Mouse (Mus musculus): ENCODE data around the gene Gm28539.
"Not testable (repeated sequence)": the region's sequence is repeated elsewhere in the genome, so short reads cannot be mapped to it uniquely, and the experiment has no call there.

The Gm28539 gene

GRCm38 (mm10) chr16:18849521-18850190, 13.3 kb downstream of the Gm28539 start:
- in situ Hi-C loops (cut with MboI): not testable (repeated sequence)

DNA sequence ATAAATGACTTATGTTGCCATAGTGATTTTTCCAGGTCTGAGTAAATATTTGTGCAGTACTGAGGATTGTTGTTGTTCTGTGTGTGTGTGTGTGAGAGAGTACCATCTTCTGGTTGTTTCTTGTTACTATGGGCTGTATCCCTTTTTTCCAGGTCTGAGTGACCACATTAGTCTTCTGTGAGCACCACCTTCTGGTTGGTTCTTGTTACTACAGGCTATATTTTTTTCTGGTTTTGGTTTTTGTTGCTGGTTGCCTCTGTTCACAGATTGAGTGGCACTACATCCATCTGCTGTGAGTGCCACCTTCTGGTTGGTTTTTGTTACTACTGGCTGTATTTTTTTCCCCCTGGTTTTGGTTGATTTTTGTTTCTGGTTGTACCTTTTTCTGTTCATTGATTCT, 22.2 kb downstream of the Gm28539 start:
- in situ Hi-C loops (cut with MboI): no loop called here

- in situ Hi-C loops (cut with MboI): no loop called here
These were observed 23.8 kb downstream of the Gm28539 start for GRCm38 (mm10) chr16:18860186-18860585.

DNA sequence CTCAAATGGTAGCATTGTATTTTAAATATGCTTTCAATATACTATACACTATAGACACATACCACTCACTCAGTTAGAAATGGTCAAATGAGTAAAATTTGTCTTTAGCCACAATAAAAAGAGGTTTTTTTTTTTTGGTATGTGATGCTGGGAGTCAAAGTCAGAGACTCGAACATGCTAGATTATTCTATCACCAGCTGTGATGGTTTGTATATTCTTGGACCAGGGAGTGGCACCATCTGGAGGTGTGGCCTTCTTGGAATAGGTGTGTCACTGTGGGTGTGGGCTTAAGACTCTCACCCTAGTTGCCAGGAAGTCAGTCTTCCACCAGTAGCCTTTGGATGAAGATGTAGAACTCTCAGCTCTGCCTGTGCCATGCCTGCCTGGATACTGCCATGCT, 34.1 kb downstream of the Gm28539 start:
- in situ Hi-C loops (cut with MboI): not testable (repeated sequence)

DNA sequence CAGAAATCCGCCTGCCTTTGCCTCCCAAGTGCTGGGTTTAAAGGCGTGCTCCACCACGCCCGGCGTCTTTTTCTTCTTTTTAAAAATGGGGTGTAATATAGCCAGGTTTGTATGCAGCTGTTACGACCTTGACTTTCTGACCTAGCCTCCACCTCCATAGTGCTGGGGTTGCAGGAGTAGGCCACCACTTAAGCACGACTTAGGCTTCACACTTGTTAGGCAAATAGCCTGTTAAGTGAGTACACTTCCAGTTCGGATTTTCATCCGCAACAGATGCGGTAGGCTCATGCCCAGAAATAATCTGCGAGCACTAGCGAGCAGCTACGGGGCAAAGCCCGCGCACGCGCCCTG, 39.7 kb downstream of the Gm28539 start:
- in situ Hi-C loops (cut with MboI): no loop called here

GRCm38 (mm10) chr16:18876442-18877308, 40.3 kb downstream of the Gm28539 start, which contains the start of the genes Mrpl40 and Hira:
Gene Mrpl40, minus strand, starts transcription at chr16:18876862.
Gene Hira, plus strand, starts transcription at chr16:18877037.
- in situ Hi-C loops (cut with MboI): no loop called here

DNA sequence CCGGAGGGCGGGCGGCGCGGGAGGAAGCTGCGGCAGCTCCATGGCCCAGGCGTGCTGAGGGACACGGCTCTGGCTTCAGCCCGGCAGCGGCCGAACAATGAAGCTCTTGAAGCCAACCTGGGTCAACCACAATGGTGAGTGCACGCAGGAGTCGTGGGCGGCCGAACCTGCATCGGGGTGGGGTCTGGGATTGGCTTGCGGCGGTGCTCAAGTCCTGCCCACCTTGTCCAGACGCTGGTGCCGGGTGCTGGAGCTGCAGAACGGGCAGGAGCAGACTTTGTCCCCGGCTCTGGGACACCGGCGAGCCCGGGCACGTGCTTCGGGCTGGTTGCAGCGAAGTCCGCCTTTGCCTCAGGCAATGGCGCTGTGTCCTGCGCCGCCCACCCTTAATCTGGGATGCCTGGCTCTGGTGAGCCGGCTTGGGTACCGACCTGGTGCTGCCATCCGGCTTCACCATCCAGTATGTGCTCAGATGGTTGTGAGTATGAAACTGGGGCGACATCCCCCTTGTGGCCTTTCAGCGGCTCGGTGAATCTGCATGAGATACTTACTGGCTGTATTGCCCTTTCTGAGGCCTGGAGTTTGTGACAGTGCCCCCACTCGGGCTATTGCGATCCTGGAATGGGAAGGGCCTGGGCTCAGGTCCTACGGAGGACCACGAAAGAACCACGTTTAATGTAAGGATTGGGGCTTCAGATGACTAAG, 41.2 kb downstream of the Gm28539 start:
- in situ Hi-C loops (cut with MboI): no loop called here

DNA sequence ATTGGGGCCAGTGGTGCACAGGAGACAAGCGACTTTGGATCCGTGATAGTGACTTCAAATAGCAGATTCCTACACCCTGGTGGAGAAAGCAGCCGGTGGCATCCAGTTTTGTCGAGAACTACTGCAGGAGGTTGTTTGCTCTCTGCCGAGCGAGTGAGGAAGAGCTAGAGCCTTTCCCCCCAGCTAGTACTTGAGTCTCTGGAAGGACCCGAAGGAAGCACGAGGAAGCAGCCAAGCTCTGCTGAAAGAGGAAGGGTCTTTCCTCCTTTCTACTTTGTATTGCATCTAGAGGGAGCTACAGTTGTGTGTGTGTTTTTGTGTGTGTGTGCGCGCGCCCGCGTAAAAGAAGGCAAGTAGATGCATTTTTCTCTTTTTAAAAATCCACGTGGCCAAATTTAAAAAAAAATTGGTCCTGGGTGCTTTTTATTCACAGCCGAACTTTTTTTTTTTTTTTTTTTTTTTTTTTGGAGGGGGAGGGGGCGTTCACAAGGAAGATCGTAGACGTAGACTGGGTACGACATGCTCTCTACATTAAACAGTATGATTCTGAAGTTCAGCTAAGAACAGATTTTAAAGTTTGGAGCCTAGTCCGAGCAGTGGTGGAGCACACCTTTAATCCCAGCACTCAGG, 41.8 kb downstream of the Gm28539 start:
- in situ Hi-C loops (cut with MboI): no loop called here

DNA sequence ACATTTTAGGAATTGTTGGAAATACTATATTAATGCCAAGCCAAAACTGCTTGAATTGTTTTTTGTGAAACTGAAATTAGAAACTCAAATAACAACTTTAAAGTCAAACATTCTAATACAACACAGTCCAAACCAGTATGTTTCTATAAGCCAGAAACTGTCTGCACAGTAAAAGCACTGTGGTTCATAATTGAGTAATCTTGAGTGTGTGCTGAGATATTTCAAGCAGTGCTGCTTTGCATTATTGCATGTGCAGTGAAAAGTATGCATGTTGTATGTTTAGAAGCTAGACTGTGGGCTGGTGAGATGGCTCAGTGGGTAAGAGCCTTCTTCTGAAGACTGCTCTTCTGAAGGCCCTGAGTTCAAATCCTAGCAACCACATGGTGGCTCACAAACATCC, 47.7 kb downstream of the Gm28539 start:
- in situ Hi-C loops (cut with MboI): no loop called here

- in situ Hi-C loops (cut with MboI): no loop called here
These were observed 57.5 kb downstream of the Gm28539 start for GRCm38 (mm10) chr16:18893840-18894372.

- in situ Hi-C loops (cut with MboI): no loop called here
These were observed 58.9 kb downstream of the Gm28539 start for GRCm38 (mm10) chr16:18895249-18895648.

DNA sequence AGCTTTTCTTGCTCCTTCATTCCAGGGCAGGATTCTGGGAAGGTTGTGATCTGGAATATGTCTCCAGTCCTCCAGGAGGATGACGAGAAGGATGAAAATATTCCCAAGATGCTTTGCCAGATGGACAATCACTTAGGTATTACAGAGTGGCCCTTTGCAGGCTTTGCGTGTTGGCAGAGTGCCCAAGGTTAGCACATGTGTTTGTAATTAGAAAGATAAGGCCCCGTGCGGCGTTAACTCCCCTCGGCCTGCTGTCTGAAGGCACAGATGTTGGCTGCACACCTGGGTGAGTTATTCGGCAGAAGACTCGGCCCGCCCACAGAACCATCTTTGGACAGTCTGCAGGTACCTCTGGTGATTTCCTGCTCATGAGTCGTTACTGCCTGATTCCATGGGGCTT, 60.0 kb downstream of the Gm28539 start:
- in situ Hi-C loops (cut with MboI): no loop called here

- in situ Hi-C loops (cut with MboI): no loop called here
These were observed 69.3 kb downstream of the Gm28539 start for GRCm38 (mm10) chr16:18905648-18906047.

DNA sequence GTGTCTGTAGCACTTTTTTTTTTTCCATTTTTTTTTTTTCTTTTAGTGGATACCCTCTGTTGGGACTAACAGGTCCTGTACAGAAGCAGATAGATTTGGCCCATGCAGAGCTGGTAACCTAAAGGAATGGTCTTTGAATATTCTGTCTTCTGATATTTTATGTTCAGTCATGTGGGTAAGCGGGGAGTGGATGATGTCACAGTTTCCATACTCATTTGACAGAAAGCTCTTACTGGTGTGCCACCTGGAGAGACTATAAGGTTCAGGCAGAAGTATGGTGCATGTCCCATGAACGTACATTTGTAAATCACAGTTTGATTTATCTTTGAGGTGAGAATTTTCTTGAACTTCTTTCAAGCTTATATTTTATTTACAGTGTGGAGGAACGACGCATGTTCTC, 79.7 kb downstream of the Gm28539 start:
- in situ Hi-C loops (cut with MboI): no loop called here

- in situ Hi-C loops (cut with MboI): no loop called here
These were observed 85.4 kb downstream of the Gm28539 start for GRCm38 (mm10) chr16:18921771-18922170.

- in situ Hi-C loops (cut with MboI): no loop called here
These were observed 91.6 kb downstream of the Gm28539 start for GRCm38 (mm10) chr16:18927963-18928362.

DNA sequence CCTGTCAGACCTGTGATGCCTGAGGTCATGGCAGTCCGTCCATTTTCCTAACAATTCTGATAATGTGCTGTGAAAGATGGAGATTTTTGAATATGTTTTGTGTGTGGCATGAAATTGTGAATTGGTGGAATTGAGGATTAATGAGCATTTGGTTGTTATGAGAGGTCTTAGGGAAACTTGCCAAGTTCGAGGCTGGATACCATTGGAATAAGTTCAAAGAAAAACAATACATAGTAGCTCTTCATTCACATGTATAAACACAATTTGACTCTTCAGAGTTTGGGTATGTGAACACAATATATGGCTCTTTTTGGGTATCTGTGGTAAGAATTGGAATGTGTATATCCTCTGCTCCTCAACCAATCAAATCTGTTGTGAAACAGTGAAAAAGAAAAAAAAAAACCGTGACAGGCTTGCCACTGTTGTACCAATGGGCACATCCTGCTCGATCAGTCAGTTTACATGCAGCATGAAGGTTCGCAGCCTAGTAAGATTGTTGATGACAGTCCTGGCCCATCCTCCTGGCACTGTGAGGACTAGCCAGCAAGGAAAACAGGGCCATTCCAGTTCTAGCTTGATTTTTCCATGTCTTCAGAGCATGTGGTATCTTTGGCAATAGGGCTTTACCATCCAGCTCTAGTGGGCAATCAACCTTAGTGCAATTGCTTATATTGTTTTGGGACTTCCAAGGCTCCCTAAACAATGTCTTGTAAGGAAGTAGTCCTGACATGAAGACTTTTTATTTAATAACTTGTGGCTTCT, 102.1 kb downstream of the Gm28539 start:
- in situ Hi-C loops (cut with MboI): no loop called here

- in situ Hi-C loops (cut with MboI): no loop called here
These were observed 107.5 kb downstream of the Gm28539 start for GRCm38 (mm10) chr16:18943906-18944305.

GRCm38 (mm10) chr16:18948941-18949340, 112.6 kb downstream of the Gm28539 start:
- in situ Hi-C loops (cut with MboI): no loop called here

- in situ Hi-C loops (cut with MboI): no loop called here
These were observed 114.0 kb downstream of the Gm28539 start for GRCm38 (mm10) chr16:18950351-18950750.

DNA sequence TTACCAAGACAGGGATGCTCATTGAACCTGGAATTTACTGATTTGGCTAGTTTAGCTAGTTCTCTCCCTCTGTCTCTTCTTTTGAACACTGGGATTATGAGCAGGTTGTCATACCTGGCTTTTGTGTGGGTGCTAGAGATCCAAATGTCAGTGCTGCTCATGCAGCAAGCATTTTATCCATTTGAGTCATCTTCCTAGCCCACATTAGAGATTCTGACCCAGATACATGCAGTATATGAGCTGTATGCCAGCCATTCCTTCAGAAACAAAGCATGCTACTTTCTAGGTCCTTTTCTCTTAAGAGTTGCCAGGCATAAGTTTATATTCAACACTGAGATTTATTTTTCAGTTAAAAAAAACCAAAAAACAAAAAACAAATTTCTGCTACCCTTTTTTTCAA, 116.4 kb downstream of the Gm28539 start:
- in situ Hi-C loops (cut with MboI): no loop called here

Measured in mature B cell (primary cell).